Mouse (Mus musculus) hindbrain, embryonic 15.5 days (tissue): ENCODE results near the gene Pax3. TPM values are rescaled to one million over a fixed set of nuclear protein-coding genes. Genes with fewer than 3 reads are reported as not detected.

ENCODE experiments used
- ATAC-seq: fragments of 200-750 bp; cut with Nextera tagmentation; 2 replicates; pipeline ENCODE4 v1.8.0; 2017; ENCODE audit warnings: low read depth, moderate number of reproducible peaks, moderate TSS enrichment; ENCODE audit not compliant: low FRiP score
- H3K27ac ChIP-seq: fragments of 300-500 bp; sonication (generic); replicated peaks from 2 replicates; pipeline ENCODE4 v1.5.1; 2015; ENCODE audit warnings: mild to moderate bottlenecking, inconsistent platforms
- H3K27me3 ChIP-seq: fragments of 300-500 bp; sonication (generic); 2 replicates; pipeline ENCODE4 v1.6.1; 2015; ENCODE audit warnings: control low read depth, inconsistent platforms
- H3K36me3 ChIP-seq: fragments of 300-500 bp; sonication (generic); 2 replicates; pipeline ENCODE4 v1.6.1; 2015; ENCODE audit warnings: control low read depth, inconsistent platforms
- H3K4me1 ChIP-seq: fragments of 300-500 bp; sonication (generic); replicated peaks from 2 replicates; pipeline ENCODE4 v1.6.1; 2015; ENCODE audit warnings: control low read depth, inconsistent platforms
- H3K4me2 ChIP-seq: fragments of 300-500 bp; sonication (generic); 2 replicates; pipeline ENCODE4 v1.6.1; 2015; ENCODE audit warnings: moderate library complexity, mild to moderate bottlenecking, inconsistent platforms
- H3K4me3 ChIP-seq: fragments of 300-500 bp; sonication (generic); 2 replicates; pipeline ENCODE4 v1.5.1; 2015; ENCODE audit warnings: mild to moderate bottlenecking, inconsistent platforms
- H3K9ac ChIP-seq: fragments of 300-500 bp; sonication (generic); 2 replicates; pipeline ENCODE4 v1.6.1; 2015; ENCODE audit warnings: inconsistent platforms
- H3K9me3 ChIP-seq: fragments of 300-500 bp; sonication (generic); 2 replicates; pipeline ENCODE4 v1.6.1; 2016; ENCODE audit warnings: control low read depth, inconsistent platforms
- WGBS: fragments of 180-500 bp; shearing (Covaris S2); methylation state at CpG from one replicate; pipeline ENCODE4 v1.1.7; 2015; 5-methylcytosine and 5-hydroxymethylcytosine counted together
- polyA plus RNA-seq: library from polyadenylated mRNA; unstranded; fragments of >200 nt; fragmentation: Nextera tagmentation; extraction: Ambion mirVana; gene quantifications from 2 replicates; pipeline ENCODE4 v1.2.1, GENCODE M21; 2015

Pax3 gene
- polyA plus RNA-seq, 1 experiment from 2014 or later, result 14.0 TPM

DNA sequence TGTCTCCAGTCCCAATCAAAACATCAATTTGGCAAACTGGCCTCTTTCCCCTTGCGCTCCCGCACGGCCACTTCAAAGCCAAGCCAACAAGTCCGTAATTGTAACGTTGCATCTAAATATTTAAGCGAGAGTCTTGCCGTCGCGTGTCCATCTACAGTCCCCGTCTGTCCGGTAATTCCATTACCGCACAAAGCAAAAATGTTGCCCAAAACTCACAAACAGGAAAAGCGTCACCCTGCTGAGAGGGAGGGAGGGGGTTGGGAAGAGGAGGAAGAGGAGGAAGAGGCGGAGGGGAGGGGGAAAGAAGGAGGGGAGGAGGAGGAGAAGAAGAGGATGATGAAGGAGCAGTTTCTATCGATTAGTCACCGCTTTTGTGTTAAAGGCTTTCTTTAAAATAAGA is 7.9 kb downstream of the Pax3 start:
- H3K9me3 ChIP-seq, result no peaks in the 10 kb centered on the region
- no peak for ATAC-seq
- H3K27me3 ChIP-seq, result peaks cover 49% of the 10 kb centered on the region
- under 1% methylated on average over 16 of the region's 16 CpGs for WGBS
- peak overlapping the region; percentile 41 for H3K4me3 ChIP-seq
- H3K27ac ChIP-seq, result peak overlapping the region; percentile 57
- H3K4me2 ChIP-seq, result peak overlapping the region; percentile 66
- 0 out of 2 replicates have a peak overlapping the region, but pooled peaks have one; percentile 22 for H3K9ac ChIP-seq
- peaks cover 6% of the 10 kb centered on the region for H3K4me1 ChIP-seq
- H3K36me3 ChIP-seq, result no peaks in the 10 kb centered on the region

DNA sequence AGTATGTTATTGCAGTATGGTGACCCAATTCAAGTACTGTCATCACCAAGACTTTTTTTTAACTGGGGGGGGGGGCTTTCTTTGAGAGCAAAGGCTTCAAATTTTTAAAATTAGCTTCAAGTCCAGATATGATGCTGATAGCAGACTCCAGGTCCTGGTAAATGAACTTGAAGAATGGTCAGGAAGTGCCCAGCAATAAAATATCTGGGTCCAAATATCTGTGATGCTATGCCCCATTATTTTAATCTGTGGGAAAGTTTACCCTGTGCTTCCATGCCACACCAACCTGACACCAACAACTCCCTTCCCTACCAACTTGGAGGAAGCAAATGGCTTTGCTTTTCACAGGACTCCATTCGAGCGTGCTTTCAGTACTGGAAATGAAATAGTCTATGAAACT is 8.6 kb downstream of the Pax3 start:
- peak overlapping the region; percentile 15; the same call in 1 of the 2 replicates for H3K27ac ChIP-seq
- H3K4me3 ChIP-seq, result peak overlapping the region; percentile 8; the same call in 1 of the 2 replicates
- H3K27me3 ChIP-seq, result peaks cover 49% of the 10 kb centered on the region
- 10% methylated on average over 2 of the region's 2 CpGs for WGBS
- ATAC-seq, result no peak
- peak overlapping the region; percentile 66 for H3K4me2 ChIP-seq
- H3K9me3 ChIP-seq, result no peaks in the 10 kb centered on the region
- no peak overlapping the region for H3K9ac ChIP-seq
- H3K4me1 ChIP-seq, result peaks cover 6% of the 10 kb centered on the region
- H3K36me3 ChIP-seq, result no peaks in the 10 kb centered on the region

DNA sequence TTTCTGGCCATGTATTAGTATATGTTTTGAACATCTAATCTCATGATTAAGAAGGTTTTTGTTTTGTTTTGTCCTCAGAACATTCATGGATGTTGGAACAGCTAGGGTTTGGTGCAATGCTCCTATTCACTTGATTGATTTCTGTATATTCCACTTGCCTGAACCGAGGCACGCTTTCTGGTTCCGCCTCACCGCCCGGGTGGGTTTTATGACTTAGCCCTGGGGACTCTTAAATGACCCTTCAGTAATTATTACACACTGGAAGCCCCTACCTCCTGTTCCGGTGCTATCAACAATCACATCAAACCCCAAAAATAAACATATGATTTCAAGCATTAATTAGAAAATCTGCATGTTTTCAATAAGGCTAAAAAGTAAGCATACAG is 9.2 kb downstream of the Pax3 start:
- Histone ChIP-seq H3K4me3 (0 out of 2 replicates have a peak overlapping the region, but pooled peaks have one; percentile 8), H3K27me3 (peaks cover 53% of the 10 kb centered on the region), H3K27ac (0 out of 2 replicates have a peak overlapping the region, but pooled peaks have one; percentile 15), H3K9me3 (no peaks in the 10 kb centered on the region), H3K9ac (no peak overlapping the region), H3K4me2 (peak overlapping the region; percentile 66), H3K36me3 (no peaks in the 10 kb centered on the region), H3K4me1 (peaks cover 6% of the 10 kb centered on the region)
- ATAC-seq, result no peak
- 7% methylated on average over 6 of the region's 6 CpGs for WGBS

DNA sequence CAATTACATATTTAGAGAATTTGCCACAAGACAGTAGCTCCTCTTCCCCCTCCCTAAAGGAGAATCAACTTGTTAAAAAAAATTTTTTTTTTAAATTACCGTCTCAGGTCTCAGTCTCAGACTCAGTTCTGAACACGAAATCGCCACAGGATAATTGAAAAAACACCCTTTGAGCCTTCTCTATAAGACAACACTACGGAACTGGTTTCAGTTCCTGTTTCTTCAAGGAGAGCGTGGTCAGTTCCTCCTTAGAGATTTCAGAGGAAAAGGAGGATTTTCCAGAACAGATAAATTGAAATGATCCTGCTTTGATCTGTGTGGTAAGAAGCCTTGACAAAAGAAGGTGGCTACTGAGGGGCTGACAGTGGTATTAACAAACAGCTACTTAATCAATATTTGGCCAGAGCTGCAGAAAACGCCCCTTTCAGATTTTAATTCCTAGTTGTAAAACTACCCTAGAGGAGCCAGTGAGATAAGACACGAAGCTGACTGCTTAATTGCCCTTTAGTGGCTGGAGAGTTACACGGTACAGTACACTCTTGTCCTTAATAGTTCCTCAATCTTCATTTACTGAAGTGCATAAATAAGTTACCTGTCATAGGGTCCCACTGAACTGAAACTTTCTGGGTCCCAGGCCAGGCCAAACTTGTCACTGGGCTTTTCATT is 9.7 kb downstream of the Pax3 start:
- H3K9ac ChIP-seq, result no peak overlapping the region
- H3K27ac ChIP-seq, result no peak overlapping the region
- no peak overlapping the region for H3K4me3 ChIP-seq
- no peaks in the 10 kb centered on the region for H3K36me3 ChIP-seq
- peaks cover 6% of the 10 kb centered on the region for H3K4me1 ChIP-seq
- H3K27me3 ChIP-seq, result peaks cover 58% of the 10 kb centered on the region
- ATAC-seq, result no peak
- 11% methylated on average over 8 of the region's 8 CpGs for WGBS
- no peaks in the 10 kb centered on the region for H3K9me3 ChIP-seq
- H3K4me2 ChIP-seq, result peak overlapping the region; percentile 66

GRCm38 (mm10) chr1:78182954-78183353 is 14.0 kb downstream of the Pax3 start:
- Histone ChIP-seq H3K27me3 (peaks cover 60% of the 10 kb centered on the region), H3K4me3 (no peak overlapping the region), H3K9ac (no peak overlapping the region), H3K9me3 (no peaks in the 10 kb centered on the region), H3K27ac (no peak overlapping the region), H3K4me2 (no peak overlapping the region), H3K4me1 (no peaks in the 10 kb centered on the region), H3K36me3 (no peaks in the 10 kb centered on the region)
- 38% methylated on average over 5 of the region's 5 CpGs for WGBS
- no peak for ATAC-seq

DNA sequence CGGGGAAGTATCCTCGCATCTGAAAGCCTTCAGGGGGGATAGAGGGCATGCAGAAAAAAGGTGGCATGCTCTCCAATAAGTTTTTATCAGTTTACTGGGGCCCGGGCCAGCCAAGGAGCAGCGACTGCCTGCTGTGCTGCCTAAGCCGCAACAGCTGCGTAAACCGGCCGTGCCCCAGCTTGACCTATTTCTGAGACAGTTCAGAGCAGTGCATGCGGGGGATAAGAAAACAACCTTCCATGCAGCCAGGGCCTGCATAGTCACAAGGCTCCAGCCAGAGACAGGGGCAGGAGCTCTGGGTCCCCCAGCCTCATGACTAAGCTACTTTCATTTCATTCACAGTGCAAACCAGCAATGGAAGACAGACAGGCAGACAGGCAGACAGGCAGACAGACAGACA is 15.1 kb downstream of the Pax3 start:
- Histone ChIP-seq H3K27ac (no peak overlapping the region), H3K9me3 (no peaks in the 10 kb centered on the region), H3K27me3 (peaks cover 57% of the 10 kb centered on the region), H3K9ac (no peak overlapping the region), H3K4me1 (no peaks in the 10 kb centered on the region), H3K4me3 (no peak overlapping the region), H3K36me3 (no peaks in the 10 kb centered on the region), H3K4me2 (no peak overlapping the region)
- no peak for ATAC-seq
- 10% methylated on average over 9 of the region's 9 CpGs for WGBS

GRCm38 (mm10) chr1:78172334-78172733 is 24.6 kb downstream of the Pax3 start:
- Histone ChIP-seq H3K27me3 (peaks cover 67% of the 10 kb centered on the region), H3K4me1 (peaks cover 7% of the 10 kb centered on the region; the same call in 1 of the 2 replicates), H3K9me3 (no peaks in the 10 kb centered on the region), H3K27ac (peak overlapping the region; percentile 47; the same call in 1 of the 2 replicates), H3K4me2 (peak overlapping the region; percentile 6; the same call in 1 of the 2 replicates), H3K4me3 (no peak overlapping the region), H3K36me3 (no peaks in the 10 kb centered on the region), H3K9ac (no peak overlapping the region)
- 29% methylated on average over 6 of the region's 6 CpGs for WGBS
- no peak for ATAC-seq

DNA sequence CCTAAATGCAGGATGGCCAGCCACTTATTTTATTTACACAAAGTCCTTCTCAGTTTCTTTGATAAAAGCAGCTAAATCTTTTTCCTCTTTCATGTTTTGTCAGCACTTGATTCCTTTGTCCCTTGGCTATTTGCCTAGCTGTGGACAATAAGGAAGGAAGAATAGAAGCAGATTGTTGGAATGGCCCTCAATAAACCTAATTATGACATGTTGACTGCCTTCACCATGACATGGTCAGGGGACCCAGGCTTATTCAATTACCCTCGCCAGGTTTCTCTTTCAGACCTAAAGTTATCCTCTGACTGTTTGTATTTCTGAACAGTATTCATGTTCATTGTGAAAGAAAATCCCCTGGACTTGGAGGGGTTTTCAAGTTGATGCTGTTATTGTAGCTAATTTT is 25.3 kb downstream of the Pax3 start:
- H3K4me2 ChIP-seq, result peak overlapping the region; percentile 6; the same call in 1 of the 2 replicates
- peak; percentile 57; the same call in 1 of the 2 replicates for ATAC-seq
- no peak overlapping the region for H3K4me3 ChIP-seq
- peaks cover 60% of the 10 kb centered on the region for H3K27me3 ChIP-seq
- WGBS, result 18% methylated on average over 1 of the region's 1 CpGs
- no peak overlapping the region for H3K9ac ChIP-seq
- H3K4me1 ChIP-seq, result peaks cover 7% of the 10 kb centered on the region; the same call in 1 of the 2 replicates
- H3K36me3 ChIP-seq, result no peaks in the 10 kb centered on the region
- no peaks in the 10 kb centered on the region for H3K9me3 ChIP-seq
- 0 out of 2 replicates have a peak overlapping the region, but pooled peaks have one; percentile 47 for H3K27ac ChIP-seq

- Histone ChIP-seq H3K27ac (peak overlapping the region; percentile 7; the same call in 1 of the 2 replicates), H3K27me3 (peaks cover 64% of the 10 kb centered on the region), H3K4me1 (peaks cover 7% of the 10 kb centered on the region; the same call in 1 of the 2 replicates), H3K4me2 (no peak overlapping the region), H3K9ac (no peak overlapping the region), H3K4me3 (no peak overlapping the region), H3K36me3 (no peaks in the 10 kb centered on the region), H3K9me3 (no peaks in the 10 kb centered on the region)
- ATAC-seq, result no peak
- WGBS, result 26% methylated on average over 9 of the region's 9 CpGs
These were observed 26.2 kb downstream of the Pax3 start for GRCm38 (mm10) chr1:78170771-78171170.

- Histone ChIP-seq H3K4me1 (peaks cover 7% of the 10 kb centered on the region; the same call in 1 of the 2 replicates), H3K4me2 (0 out of 2 replicates have a peak overlapping the region, but pooled peaks have one; percentile 11), H3K9ac (no peak overlapping the region), H3K27me3 (peaks cover 65% of the 10 kb centered on the region), H3K27ac (0 out of 2 replicates have a peak overlapping the region, but pooled peaks have one; percentile 8), H3K36me3 (no peaks in the 10 kb centered on the region), H3K9me3 (no peaks in the 10 kb centered on the region), H3K4me3 (no peak overlapping the region)
- 28% methylated on average over 3 of the region's 3 CpGs for WGBS
- ATAC-seq, result no peak
These were observed 28.1 kb downstream of the Pax3 start for GRCm38 (mm10) chr1:78168796-78169195.

DNA sequence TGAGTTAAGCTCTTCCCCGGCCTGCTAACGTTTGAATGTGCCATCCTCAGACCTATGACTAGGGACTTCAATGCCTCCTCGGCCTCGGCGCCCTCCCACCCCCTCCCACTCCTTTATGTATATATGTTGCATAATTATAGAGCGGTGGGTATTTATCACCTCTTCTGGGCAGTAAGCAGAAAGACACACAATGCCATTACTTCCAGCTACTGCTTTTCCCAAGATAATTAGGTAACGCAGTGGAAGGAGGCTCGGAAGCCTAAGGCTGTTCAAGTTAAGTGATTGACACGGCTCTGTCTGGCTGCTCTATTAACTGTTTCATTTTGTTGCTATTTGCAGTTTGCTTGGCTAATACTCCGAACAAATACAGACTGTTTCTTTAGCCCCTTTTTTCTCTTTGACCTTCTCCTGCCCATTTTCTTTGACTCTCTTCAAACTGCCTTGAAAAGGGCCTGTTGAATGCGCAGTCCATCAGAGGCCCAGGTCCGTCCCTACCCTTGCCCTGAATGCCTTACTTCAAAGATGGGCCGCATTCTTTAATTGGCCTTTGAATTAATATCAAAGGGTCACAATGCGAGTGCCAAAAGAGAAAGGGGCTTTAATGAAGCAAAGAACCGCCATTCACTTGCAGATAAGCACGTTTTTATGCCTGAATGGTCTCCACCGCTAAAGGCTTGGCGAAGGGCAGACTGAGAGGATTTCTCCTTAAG is 29.2 kb downstream of the Pax3 start:
- peak; percentile 47; the same call in 1 of the 2 replicates for ATAC-seq
- peaks cover 7% of the 10 kb centered on the region; the same call in 1 of the 2 replicates for H3K4me1 ChIP-seq
- no peaks in the 10 kb centered on the region for H3K36me3 ChIP-seq
- H3K9me3 ChIP-seq, result no peaks in the 10 kb centered on the region
- H3K4me3 ChIP-seq, result no peak overlapping the region
- peaks cover 63% of the 10 kb centered on the region for H3K27me3 ChIP-seq
- H3K27ac ChIP-seq, result no peak overlapping the region
- H3K4me2 ChIP-seq, result peak overlapping the region; percentile 14; the same call in 1 of the 2 replicates
- 21% methylated on average over 18 of the region's 18 CpGs for WGBS
- H3K9ac ChIP-seq, result no peak overlapping the region

DNA sequence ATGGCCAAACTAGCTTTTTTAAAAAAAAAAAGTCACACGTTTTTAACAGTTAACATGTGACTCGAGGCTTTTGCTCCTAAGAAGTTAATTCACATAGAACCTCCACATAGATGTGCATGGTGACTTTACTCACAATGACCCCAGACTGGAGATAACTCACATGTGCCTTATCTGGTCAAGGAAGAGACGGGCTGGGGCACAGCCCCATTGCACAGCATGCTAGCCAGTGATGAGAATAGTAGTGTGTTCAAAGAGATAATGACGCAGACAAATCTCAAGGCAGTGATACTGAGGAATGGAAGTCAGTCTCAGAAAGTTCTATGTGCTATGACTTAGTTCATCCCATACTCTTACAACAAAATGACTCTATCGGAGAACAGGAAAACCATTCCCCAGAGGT is 35.2 kb downstream of the Pax3 start:
- Histone ChIP-seq H3K9me3 (no peaks in the 10 kb centered on the region), H3K36me3 (no peaks in the 10 kb centered on the region), H3K27ac (no peak overlapping the region), H3K4me2 (no peak overlapping the region), H3K4me3 (no peak overlapping the region), H3K9ac (no peak overlapping the region), H3K27me3 (peaks cover 51% of the 10 kb centered on the region), H3K4me1 (no peaks in the 10 kb centered on the region)
- WGBS, result 72% methylated on average over 5 of the region's 5 CpGs
- ATAC-seq, result no peak
